Mouse (Mus musculus) hindbrain, embryonic 16.5 days (tissue): ENCODE measurements around the gene Tmed5. TPM values are rescaled to one million over a fixed set of nuclear protein-coding genes. Genes with fewer than 3 reads are reported as not detected.
"Not testable (repeated sequence)": the region's sequence is repeated elsewhere in the genome, so short reads cannot be mapped to it uniquely, and the experiment has no call there.

Source experiments
- ATAC-seq: fragments of 200-750 bp; cut with Nextera tagmentation; 2 replicates; pipeline ENCODE4 v1.8.0; 2017; ENCODE audit warnings: moderate TSS enrichment, moderate library complexity
- H3K27ac ChIP-seq: fragments of 300-500 bp; sonication (generic); 2 replicates; pipeline ENCODE4 v1.5.1; 2014; ENCODE audit warnings: low read depth, mild to moderate bottlenecking, control low read depth, low read length, moderate library complexity
- H3K27me3 ChIP-seq: fragments of 300-500 bp; sonication (generic); replicated peaks from 2 replicates; pipeline ENCODE4 v1.6.1; 2014; ENCODE audit warnings: low read length; ENCODE audit not compliant: control insufficient read depth, insufficient read depth
- H3K36me3 ChIP-seq: fragments of 300-500 bp; sonication (generic); 2 replicates; pipeline ENCODE4 v1.6.1; 2014; ENCODE audit warnings: mild to moderate bottlenecking, low read length, moderate library complexity, mixed read lengths; ENCODE audit not compliant: control insufficient read depth, insufficient read depth
- H3K4me1 ChIP-seq: fragments of 300-500 bp; sonication (generic); 2 replicates; pipeline ENCODE4 v1.6.1; 2014; ENCODE audit warnings: low read depth, low read length; ENCODE audit not compliant: control insufficient read depth, insufficient read depth
- H3K4me2 ChIP-seq: fragments of 300-500 bp; sonication (generic); 2 replicates; pipeline ENCODE4 v1.6.1; 2014; ENCODE audit warnings: mild to moderate bottlenecking, low read length, control low read depth, moderate library complexity
- H3K4me3 ChIP-seq: fragments of 300-500 bp; sonication (generic); 2 replicates; pipeline ENCODE4 v1.5.1; 2014; ENCODE audit warnings: mild to moderate bottlenecking, low read length, control low read depth, moderate library complexity
- H3K9ac ChIP-seq: fragments of 300-500 bp; sonication (generic); 2 replicates; pipeline ENCODE4 v1.6.1; 2014; ENCODE audit warnings: low read depth, mild to moderate bottlenecking, control low read depth, low read length, moderate library complexity
- H3K9me3 ChIP-seq: fragments of 300-500 bp; sonication (generic); 2 replicates; pipeline ENCODE4 v1.6.1; 2014; ENCODE audit warnings: mild to moderate bottlenecking, low read length, moderate library complexity; ENCODE audit not compliant: control insufficient read depth
- WGBS: fragments of 180-500 bp; shearing (Covaris S2); extraction: QIAGEN DNeasy Blood & Tissue Kit; methylation state at CpG from one replicate; pipeline ENCODE4 v1.1.7; 2014; 5-methylcytosine and 5-hydroxymethylcytosine counted together
- polyA plus RNA-seq: library from polyadenylated mRNA; unstranded; fragments of >200 nt; fragmentation: Nextera tagmentation; extraction: Ambion mirVana; gene quantifications from 2 replicates; pipeline ENCODE4 v1.2.1, GENCODE M21; 2015

Gene Tmed5
- polyA plus RNA-seq, 1 experiment from 2014 or later: 30.3 TPM

GRCm38 (mm10) chr5:108100196-108100595 is 32.2 kb downstream of the Tmed5 start:
- ATAC-seq: no peak
- Histone ChIP-seq H3K9ac (no peak overlapping the region), H3K9me3 (no peaks in the 10 kb centered on the region), H3K4me3 (no peak overlapping the region), H3K27me3 (no peaks in the 10 kb centered on the region), H3K4me2 (no peak overlapping the region), H3K36me3 (peaks cover 18% of the 10 kb centered on the region), H3K27ac (no peak overlapping the region), H3K4me1 (no peaks in the 10 kb centered on the region)

DNA sequence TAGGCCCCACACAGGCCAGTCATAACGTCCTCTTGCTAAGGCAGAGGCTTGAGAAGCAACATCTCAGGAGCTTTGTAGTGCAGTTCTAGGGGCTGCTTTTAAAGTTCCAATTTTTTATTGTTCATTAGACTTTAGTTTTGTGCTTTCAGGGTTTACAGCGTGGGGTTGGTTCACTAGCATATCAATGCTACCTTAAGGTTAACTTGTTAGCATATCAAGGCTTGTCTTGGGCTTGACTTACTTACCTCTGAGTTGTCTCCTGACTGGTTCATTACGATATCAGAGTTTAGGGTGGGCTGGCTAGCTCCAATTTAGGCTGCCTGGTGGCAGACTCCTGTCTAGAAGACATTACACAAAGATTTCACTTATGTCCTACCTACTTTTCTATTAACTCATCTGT is 34.7 kb downstream of the Tmed5 start:
- Histone ChIP-seq H3K4me1 (no peaks in the 10 kb centered on the region), H3K36me3 (peaks cover 19% of the 10 kb centered on the region), H3K9ac (no peak overlapping the region), H3K4me3 (no peak overlapping the region), H3K27me3 (no peaks in the 10 kb centered on the region), H3K9me3 (no peaks in the 10 kb centered on the region), H3K4me2 (no peak overlapping the region), H3K27ac (no peak overlapping the region)
- no peak for ATAC-seq
- WGBS: 90% methylated on average over 3 of the region's 3 CpGs

GRCm38 (mm10) chr5:108092731-108093130 is 39.7 kb downstream of the Tmed5 start:
- ATAC-seq, H3K9me3 ChIP-seq, H3K27me3 ChIP-seq, H3K27ac ChIP-seq, H3K4me1 ChIP-seq, H3K4me2 ChIP-seq, H3K9ac ChIP-seq, H3K4me3 ChIP-seq: not testable (repeated sequence)
- peaks cover 15% of the 10 kb centered on the region for H3K36me3 ChIP-seq
- WGBS: 96% methylated on average over 8 of the region's 8 CpGs

DNA sequence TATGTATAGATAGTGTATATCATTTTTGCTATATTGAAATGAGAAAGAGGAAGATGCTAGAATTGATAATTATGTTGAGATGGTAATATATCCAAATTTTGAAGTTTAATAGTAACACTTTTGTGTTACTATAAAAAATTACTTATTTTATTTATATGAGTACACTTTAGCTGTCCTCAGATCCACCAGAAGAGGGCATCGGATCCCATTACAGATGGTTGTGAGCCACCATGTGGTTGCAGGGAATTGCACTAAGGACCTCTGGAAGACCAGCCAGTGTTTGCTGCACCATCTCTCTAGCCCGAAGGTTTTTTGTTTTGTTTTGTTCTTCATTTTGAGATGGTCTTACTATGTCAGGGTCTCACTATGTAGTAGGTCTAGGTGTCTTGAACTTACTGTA is 47.0 kb downstream of the Tmed5 start:
- H3K27me3 ChIP-seq: no peaks in the 10 kb centered on the region
- WGBS: 98% methylated on average over 2 of the region's 2 CpGs

DNA sequence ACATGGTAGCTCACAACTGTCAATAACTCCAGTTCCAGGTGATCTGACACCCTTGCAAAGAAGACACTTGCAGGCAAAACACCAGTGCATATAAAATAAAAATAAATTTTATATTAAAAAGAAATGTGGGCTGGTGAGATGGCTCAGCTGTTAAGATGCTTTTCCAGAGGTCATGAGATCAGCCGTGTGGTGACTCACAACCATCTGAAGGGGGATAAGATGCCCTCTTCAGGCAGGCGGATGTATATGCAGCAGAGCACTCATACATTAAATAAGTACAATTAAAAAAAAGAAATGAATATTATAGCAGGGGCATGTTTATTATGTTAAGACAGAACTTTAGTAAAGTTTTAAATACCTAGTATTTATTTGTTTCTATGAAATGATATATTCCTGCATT is 50.0 kb downstream of the Tmed5 start:
- Histone ChIP-seq H3K4me2 (no peak overlapping the region), H3K9me3 (no peaks in the 10 kb centered on the region), H3K36me3 (peaks cover 13% of the 10 kb centered on the region; the same call in 1 of the 2 replicates), H3K9ac (no peak overlapping the region), H3K4me1 (no peaks in the 10 kb centered on the region), H3K4me3 (no peak overlapping the region), H3K27me3 (no peaks in the 10 kb centered on the region), H3K27ac (no peak overlapping the region)
- 44% methylated on average over 2 of the region's 2 CpGs for WGBS
- no peak for ATAC-seq

More for the DNA sequence above, 47.0 kb downstream of the Tmed5 start:
- no peaks in the 10 kb centered on the region for H3K4me1 ChIP-seq
- no peaks in the 10 kb centered on the region for H3K9me3 ChIP-seq
- no peak overlapping the region for H3K4me2 ChIP-seq
- H3K36me3 ChIP-seq: peaks cover 16% of the 10 kb centered on the region
- no peak overlapping the region for H3K4me3 ChIP-seq
- H3K9ac ChIP-seq: no peak overlapping the region
- ATAC-seq: no peak
- no peak overlapping the region for H3K27ac ChIP-seq

DNA sequence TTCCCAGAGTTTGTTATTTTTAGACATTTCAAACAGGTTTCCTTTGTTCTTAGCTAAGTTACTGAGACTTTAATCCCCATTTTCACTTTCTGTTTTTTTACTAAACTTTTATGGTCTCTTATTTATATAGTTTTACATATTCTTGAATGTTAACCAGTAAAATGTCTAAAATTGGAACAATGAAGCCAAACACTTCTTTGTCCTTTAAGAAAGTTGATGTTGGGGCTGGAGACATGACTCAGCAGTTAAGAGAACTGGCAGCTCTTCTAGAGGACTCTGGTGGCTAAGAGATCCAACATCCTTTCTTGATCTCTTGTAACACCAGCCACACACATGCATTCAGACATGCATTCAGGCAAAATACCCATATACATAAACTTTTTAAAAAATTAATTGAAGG is 52.8 kb downstream of the Tmed5 start:
- no peak for ATAC-seq

GRCm38 (mm10) chr5:108076833-108077540 is 55.4 kb downstream of the Tmed5 start:
- Histone ChIP-seq H3K27me3 (no peaks in the 10 kb centered on the region), H3K36me3 (0 out of 2 replicates have a peak, but pooled peaks cover 15% of the 10 kb centered on the region), H3K27ac (no peak overlapping the region), H3K9me3 (no peaks in the 10 kb centered on the region), H3K9ac (no peak overlapping the region), H3K4me3 (no peak overlapping the region), H3K4me2 (no peak overlapping the region), H3K4me1 (no peaks in the 10 kb centered on the region)
- ATAC-seq: no peak
- 63% methylated on average over 6 of the region's 6 CpGs for WGBS

More for the DNA sequence above, 52.8 kb downstream of the Tmed5 start:
- 0 out of 2 replicates have a peak, but pooled peaks cover 7% of the 10 kb centered on the region for H3K36me3 ChIP-seq
- H3K27me3 ChIP-seq: no peaks in the 10 kb centered on the region
- H3K9ac ChIP-seq: no peak overlapping the region
- H3K9me3 ChIP-seq: no peaks in the 10 kb centered on the region
- H3K27ac ChIP-seq: no peak overlapping the region
- H3K4me1 ChIP-seq: no peaks in the 10 kb centered on the region
- no peak overlapping the region for H3K4me2 ChIP-seq
- no peak overlapping the region for H3K4me3 ChIP-seq

DNA sequence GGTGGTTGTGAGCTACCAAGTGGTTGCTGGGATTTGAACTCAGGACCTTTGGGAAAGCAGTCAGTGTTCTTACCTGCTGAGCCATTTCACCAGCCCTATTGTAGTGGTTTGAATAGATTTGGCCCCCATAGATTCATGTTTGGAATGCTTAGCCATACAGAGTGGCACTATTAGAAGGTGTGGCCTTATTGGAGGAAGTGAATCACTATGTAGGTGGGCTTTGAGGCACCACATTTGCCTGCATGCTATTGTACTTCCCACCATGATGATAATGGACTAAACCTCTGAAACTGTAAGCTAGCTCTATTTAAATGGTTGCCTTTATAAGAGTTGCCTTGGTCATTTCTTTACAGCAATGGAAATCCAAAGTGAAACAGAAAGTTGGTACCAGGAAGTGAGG is 56.2 kb downstream of the Tmed5 start:
- Histone ChIP-seq H3K4me2 (no peak overlapping the region), H3K4me1 (no peaks in the 10 kb centered on the region), H3K27me3 (no peaks in the 10 kb centered on the region), H3K4me3 (no peak overlapping the region), H3K9me3 (no peaks in the 10 kb centered on the region), H3K9ac (no peak overlapping the region), H3K27ac (no peak overlapping the region), H3K36me3 (peaks cover 15% of the 10 kb centered on the region; the same call in 1 of the 2 replicates)
- no peak for ATAC-seq

DNA sequence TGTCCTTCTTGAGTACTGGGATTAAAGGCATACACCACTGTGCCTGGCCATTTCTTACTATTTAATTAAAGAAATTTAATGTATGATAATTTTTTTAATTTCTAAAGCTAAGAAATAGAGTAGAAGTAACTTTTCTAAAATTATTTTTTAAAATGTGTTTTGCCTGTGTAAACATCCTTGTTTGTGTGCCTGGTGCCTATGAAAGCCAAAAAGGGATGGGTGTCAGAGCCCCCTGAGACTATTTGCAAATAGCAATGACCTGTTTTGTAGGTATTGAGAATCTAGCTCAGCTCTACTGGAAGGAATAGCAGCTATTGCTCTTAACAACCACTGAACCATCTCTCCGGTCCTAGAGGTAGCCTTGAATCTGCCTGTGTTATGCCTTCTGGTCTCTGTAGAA is 60.1 kb downstream of the Tmed5 start:
- Histone ChIP-seq H3K9ac (no peak overlapping the region), H3K27me3 (no peaks in the 10 kb centered on the region), H3K27ac (no peak overlapping the region), H3K4me3 (no peak overlapping the region), H3K4me2 (no peak overlapping the region), H3K4me1 (peaks cover 8% of the 10 kb centered on the region), H3K9me3 (no peaks in the 10 kb centered on the region), H3K36me3 (peaks cover 28% of the 10 kb centered on the region)
- WGBS: 100% methylated on average over 1 of the region's 1 CpGs
- ATAC-seq: no peak
